Mouse (Mus musculus) MEL (cell line): Measurements from ENCODE around the gene Cdt1. TPM values are rescaled to one million over a fixed set of nuclear protein-coding genes. Genes with fewer than 3 reads are reported as not detected.

Experiments
- DNase-seq: peaks from one replicate; pipeline ENCODE4 v3.0.0; 2011; ENCODE audit warnings: low read depth, low spot score
- H3K27ac ChIP-seq: 2 replicates; pipeline ENCODE4 v1.5.1; 2012; ENCODE audit warnings: low read depth, mild to moderate bottlenecking, control low read depth, low read length, moderate library complexity; ENCODE audit not compliant: control insufficient read depth
- H3K27me3 ChIP-seq, 2 experiments: fragments of 150-350 bp in 1 of 2; sonication (generic) in 1 of 2; 2 replicates each; pipeline ENCODE4 v1.6.1; 2012; ENCODE audit warnings: low read length in 2 of 2, mild to moderate bottlenecking in 2 of 2, improper control_type of control experiment in 1 of 2, moderate library complexity in 1 of 2; ENCODE audit not compliant: insufficient read depth in 2 of 2, control insufficient read depth in 1 of 2
- H3K36me3 ChIP-seq, 2 experiments: 2 replicates each; pipeline ENCODE4 v1.6.1; 2012 to 2014; ENCODE audit warnings: low read length in 2 of 2, improper control_type of control experiment in 1 of 2, inconsistent platforms in 1 of 2, mild to moderate bottlenecking in 1 of 2; ENCODE audit not compliant: insufficient read depth in 2 of 2, control insufficient read depth in 1 of 2
- H3K4me1 ChIP-seq, 2 experiments: fragments of 150-350 bp in 1 of 2; sonication (generic) in 1 of 2; 2 replicates each; pipeline ENCODE4 v1.6.1; 2012; ENCODE audit warnings: low read length in 2 of 2, improper control_type of control experiment in 1 of 2, mild to moderate bottlenecking in 1 of 2; ENCODE audit not compliant: insufficient read depth in 2 of 2, control insufficient read depth in 1 of 2
- H3K4me3 ChIP-seq, 2 experiments: fragments of 150-350 bp in 1 of 2; sonication (generic) in 1 of 2; 2 replicates each; pipeline ENCODE4 v1.5.1; 2012; ENCODE audit warnings: low read depth in 2 of 2, low read length in 2 of 2, mild to moderate bottlenecking in 2 of 2, moderate library complexity in 2 of 2, control low read depth in 1 of 2, improper control_type of control experiment in 1 of 2; ENCODE audit not compliant: control insufficient read depth in 1 of 2, insufficient read depth in 1 of 2
- H3K79me2 ChIP-seq: 2 replicates; pipeline ENCODE4 v1.6.1; 2012; ENCODE audit warnings: mild to moderate bottlenecking, low read length, moderate library complexity; ENCODE audit not compliant: control insufficient read depth, poor library complexity, insufficient read depth
- H3K9ac ChIP-seq: 2 replicates; pipeline ENCODE4 v1.6.1; 2012; ENCODE audit warnings: low read depth, mild to moderate bottlenecking, control low read depth, low read length, moderate library complexity; ENCODE audit not compliant: control insufficient read depth, poor library complexity, severe bottlenecking
- H3K9me3 ChIP-seq: fragments of 150-350 bp; sonication (generic); replicated peaks from 2 replicates; pipeline ENCODE4 v1.6.1; 2012; ENCODE audit warnings: mild to moderate bottlenecking, low read length, improper control_type of control experiment, moderate library complexity; ENCODE audit not compliant: insufficient read depth
- BHLHE40 ChIP-seq: IDR thresholded peaks from 2 replicates; pipeline ENCODE4 v1.6.1; 2012; ENCODE audit warnings: low read depth, mild to moderate bottlenecking, inconsistent platforms, low read length, improper control_type of control experiment, borderline replicate concordance
- CHD2 ChIP-seq: IDR thresholded peaks from 2 replicates; pipeline ENCODE4 v1.6.1; 2011; ENCODE audit warnings: low read length, improper control_type of control experiment
- CTCF ChIP-seq, 3 experiments: IDR thresholded peaks in 2 of 3; conservative IDR thresholded peaks in 1 of 3; 2 replicates each; pipeline ENCODE4 v1.5.1; 2011 to 2012; ENCODE audit warnings: low read length in 3 of 3, low read depth in 2 of 3, mild to moderate bottlenecking in 2 of 3, improper control_type of control experiment in 1 of 3, inconsistent platforms in 1 of 3, mixed read lengths in 1 of 3, moderate library complexity in 1 of 3; ENCODE audit not compliant: control insufficient read depth in 1 of 3, insufficient read depth in 1 of 3, poor library complexity in 1 of 3, severe bottlenecking in 1 of 3
- ELF1 ChIP-seq: IDR thresholded peaks from 2 replicates; pipeline ENCODE4 v1.6.1; 2014; ENCODE audit warnings: low read depth, mild to moderate bottlenecking, inconsistent platforms, low read length, improper control_type of control experiment, moderate library complexity
- ETS1 ChIP-seq: IDR thresholded peaks from 2 replicates; pipeline ENCODE4 v1.6.1; 2012; ENCODE audit warnings: low read depth, mild to moderate bottlenecking, inconsistent platforms, low read length, improper control_type of control experiment, moderate library complexity
- GABPA ChIP-seq: IDR thresholded peaks from 2 replicates; pipeline ENCODE4 v1.6.1; 2012; ENCODE audit warnings: low read depth, mild to moderate bottlenecking, inconsistent platforms, low read length, improper control_type of control experiment, moderate library complexity
- JUND ChIP-seq: IDR thresholded peaks from 2 replicates; pipeline ENCODE4 v1.6.1; 2011; ENCODE audit warnings: low read depth, mild to moderate bottlenecking, improper control_type of control experiment, low read length
- KAT2A ChIP-seq: conservative IDR thresholded peaks from 2 replicates; pipeline ENCODE4 v1.6.1; 2012; ENCODE audit warnings: low read depth, low read length, improper control_type of control experiment, inconsistent platforms
- MAZ ChIP-seq: IDR thresholded peaks from 2 replicates; pipeline ENCODE4 v1.6.1; 2012; ENCODE audit warnings: low read depth, mild to moderate bottlenecking, inconsistent platforms, low read length, improper control_type of control experiment
- MYB ChIP-seq: IDR thresholded peaks from 2 replicates; pipeline ENCODE4 v1.6.1; 2011; ENCODE audit warnings: mild to moderate bottlenecking, low read depth, low read length, improper control_type of control experiment
- MYC ChIP-seq: IDR thresholded peaks from 2 replicates; pipeline ENCODE4 v1.6.1; 2011; ENCODE audit warnings: low read depth, mild to moderate bottlenecking, low read length, improper control_type of control experiment, moderate library complexity
- NRF1 ChIP-seq: IDR thresholded peaks from 2 replicates; pipeline ENCODE4 v1.6.1; 2014; ENCODE audit warnings: low read depth, mild to moderate bottlenecking, inconsistent platforms, low read length, improper control_type of control experiment, moderate library complexity; ENCODE audit not compliant: poor library complexity, insufficient read depth, severe bottlenecking
- POLR2A ChIP-seq, 2 experiments: IDR thresholded peaks; 2 replicates each; pipeline ENCODE4 v1.6.1; 2011 to 2012; ENCODE audit warnings: low read length in 2 of 2, mild to moderate bottlenecking in 2 of 2, control low read depth in 1 of 2, improper control_type of control experiment in 1 of 2, low read depth in 1 of 2, moderate library complexity in 1 of 2; ENCODE audit not compliant: control insufficient read depth in 1 of 2, insufficient read depth in 1 of 2, poor library complexity in 1 of 2
- POLR2AphosphoS5 ChIP-seq: IDR thresholded peaks from 2 replicates; pipeline ENCODE4 v1.6.1; 2012; ENCODE audit warnings: low read depth, borderline replicate concordance, mild to moderate bottlenecking, inconsistent platforms, low read length, moderate library complexity, mixed read lengths
- RAD21 ChIP-seq: IDR thresholded peaks from 2 replicates; pipeline ENCODE4 v1.6.1; 2011; ENCODE audit warnings: mild to moderate bottlenecking, low read depth, low read length, improper control_type of control experiment
- RCOR1 ChIP-seq: IDR thresholded peaks from 2 replicates; pipeline ENCODE4 v1.6.1; 2012; ENCODE audit warnings: low read depth, mild to moderate bottlenecking, inconsistent platforms, low read length, improper control_type of control experiment
- SIN3A ChIP-seq: IDR thresholded peaks from 2 replicates; pipeline ENCODE4 v1.6.1; 2012; ENCODE audit warnings: low read length, improper control_type of control experiment, inconsistent platforms
- UBTF ChIP-seq: IDR thresholded peaks from 2 replicates; pipeline ENCODE4 v1.6.1; 2012; ENCODE audit warnings: low read depth, mild to moderate bottlenecking, inconsistent platforms, low read length, improper control_type of control experiment, moderate library complexity, borderline replicate concordance; ENCODE audit not compliant: insufficient read depth
- polyA plus RNA-seq, 2 experiments: library from polyadenylated mRNA; stranded (reverse) in 1 of 2; unstranded in 1 of 2; fragments of >175 nt in 1 of 2; fragments of >200 nt in 1 of 2; gene quantifications; 2 replicates each; pipeline versions ENCODE4 v1.2.1 to v1.2.4; 2012; ENCODE audit warnings: low replicate concordance in 2 of 2, low read depth in 1 of 2; ENCODE audit not compliant: insufficient read length in 2 of 2, insufficient read depth in 1 of 2, missing spikeins in 1 of 2
- total RNA-seq: library from RNA; depleted of rRNA; stranded (reverse); fragments of 300-350 nt; gene quantifications from 2 replicates; pipeline ENCODE4 v1.2.3, GENCODE M21; 2012

Cdt1 gene
- total and polyA plus RNA-seq, 3 experiments = 74.6 to 84.5 TPM; not detected in 1

DNA sequence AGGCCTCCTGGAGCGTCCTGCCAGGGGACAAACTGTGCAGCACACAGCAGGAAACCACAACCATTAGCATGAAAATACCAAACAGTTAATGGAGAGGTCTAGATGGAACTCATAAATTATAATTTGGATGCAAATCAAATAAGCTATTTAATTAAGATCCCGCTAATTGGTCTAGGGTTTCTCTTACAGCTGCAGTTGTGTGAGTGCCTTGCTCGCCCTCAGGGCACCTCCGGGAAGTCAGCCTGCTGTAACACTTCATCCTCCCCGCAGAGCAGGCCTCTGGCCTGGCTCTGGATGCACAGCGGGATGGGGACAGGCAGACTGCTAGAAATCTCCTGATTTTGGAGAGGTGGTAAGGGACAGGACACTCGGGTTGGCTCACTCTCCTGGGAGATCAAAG lies 18.4 kb downstream of the Cdt1 start:
- no peaks in the 10 kb centered on the region for H3K9me3 ChIP-seq
- no peaks in the 10 kb centered on the region for H3K27me3 ChIP-seq
- H3K9ac ChIP-seq = no peak overlapping the region
- no peaks in the 10 kb centered on the region for H3K79me2 ChIP-seq
- no peaks in the 10 kb centered on the region for H3K36me3 ChIP-seq
- no peaks in the 10 kb centered on the region for H3K4me1 ChIP-seq
- TF ChIP-seq SIN3A (no peak), CHD2 (no peak), MYC (no peak), POLR2AphosphoS5 (no peak), RCOR1 (no peak), JUND (no peak), CTCF (IDR thresholded peaks at IDR 0.05 in 2 of 3, conservative IDR thresholded peaks at IDR 0.05 in 1 of 3; ENCODE audit: control insufficient read depth in 1 of 3, insufficient read depth in 1 of 3, low read depth in 2 of 3, low read length in 3 of 3, poor library complexity in 1 of 3, severe bottlenecking in 1 of 3) (no peak), KAT2A (no peak), MAZ (no peak)
- no peak overlapping the region for H3K4me3 ChIP-seq
- no peak for DNase-seq
- H3K27ac ChIP-seq = no peak overlapping the region

GRCm38 (mm10) chr8:122586749-122587148 lies 18.9 kb downstream of the Cdt1 start:
- DNase-seq = no peak
- Histone ChIP-seq H3K9me3 (no peaks in the 10 kb centered on the region), H3K27me3 (no peaks in the 10 kb centered on the region), H3K27ac (no peak overlapping the region), H3K4me1 (no peaks in the 10 kb centered on the region), H3K4me3 (no peak overlapping the region), H3K36me3 (no peaks in the 10 kb centered on the region), H3K79me2 (no peaks in the 10 kb centered on the region), H3K9ac (no peak overlapping the region)
- TF ChIP-seq ELF1 (no peak), CHD2 (no peak), UBTF (no peak), POLR2A (IDR thresholded peaks at IDR 0.05; ENCODE audit: control insufficient read depth in 1 of 2, insufficient read depth in 1 of 2, low read depth in 1 of 2, low read length in 2 of 2, poor library complexity in 1 of 2) (no peak), NRF1 (no peak), ETS1 (no peak), JUND (no peak), RAD21 (no peak), SIN3A (no peak), MAZ (no peak), MYB (no peak), BHLHE40 (no peak), MYC (no peak), GABPA (no peak)
